Mouse (Mus musculus): Measurements from ENCODE around the gene Ece2. TPM values are rescaled to one million over a fixed set of nuclear protein-coding genes. Genes with fewer than 3 reads are reported as not detected.
A peak's percentile ranks its signal among the peaks of the same experiment; 100 is the strongest.

Ece2 gene
- total RNA-seq (2022), result under 1 TPM in 3 of 4 experiments, not detected in 1; 0.12 to 0.40 (median 0.19) TPM

- DNase-seq (ENCODE audit: low spot score in 2 of 2), result no peak
Measured at GRCm38 (mm10) chr16:20629731-20630634, at the start of gene Ece2. Gene Ece2, plus strand, starts transcription at chr16:20629828.

GRCm38 (mm10) chr16:20589366-20589938 is 40.2 kb upstream of the Ece2 start, which contains the start of gene Vwa5b2:
Gene Vwa5b2, plus strand, starts transcription at chr16:20589471.
- DNase-seq (ENCODE audit: low spot score in 2 of 2), result no peak

GRCm38 (mm10) chr16:20589939-20590679 is 39.5 kb upstream of the Ece2 start:
- no peak for DNase-seq (ENCODE audit: low spot score in 2 of 2)

GRCm38 (mm10) chr16:20590680-20591038 is 39.0 kb upstream of the Ece2 start:
- no peak for DNase-seq (ENCODE audit: low spot score in 2 of 2)

GRCm38 (mm10) chr16:20591076-20591705 is 38.4 kb upstream of the Ece2 start:
- DNase-seq (ENCODE audit: low spot score in 2 of 2), result no peak

GRCm38 (mm10) chr16:20595060-20595673 is 34.5 kb upstream of the Ece2 start:
- no peak for DNase-seq (ENCODE audit: low spot score in 2 of 2)

GRCm38 (mm10) chr16:20595737-20596136 is 33.9 kb upstream of the Ece2 start:
- DNase-seq (ENCODE audit: low spot score in 2 of 2), result no peak

GRCm38 (mm10) chr16:20596687-20597441 is 32.8 kb upstream of the Ece2 start:
- no peak for DNase-seq (ENCODE audit: low spot score in 2 of 2)

GRCm38 (mm10) chr16:20600511-20600910 is 29.1 kb upstream of the Ece2 start:
- DNase-seq (ENCODE audit: low spot score in 2 of 2), result no peak

GRCm38 (mm10) chr16:20604705-20605104 is 24.9 kb upstream of the Ece2 start:
- no peak for DNase-seq (ENCODE audit: low spot score in 2 of 2)

GRCm38 (mm10) chr16:20610501-20611356 is 18.9 kb upstream of the Ece2 start:
- DNase-seq (ENCODE audit: low spot score in 2 of 2), result peak; percentile 57 to 62

- DNase-seq (ENCODE audit: low spot score in 2 of 2), result peak; percentile 81 to 86
Measured at GRCm38 (mm10) chr16:20611357-20612227, 18.0 kb upstream of the Ece2 start, which contains the start of the genes Eef1akmt4, Gm49333 and Alg3. Gene Eef1akmt4, plus strand, starts transcription at chr16:20611593. Gene Gm49333, plus strand, starts transcription at chr16:20611610. Gene Alg3, minus strand, starts transcription at chr16:20611735.

- no peak for DNase-seq (ENCODE audit: low spot score in 2 of 2)
Measured at GRCm38 (mm10) chr16:20619541-20620398, 9.9 kb upstream of the Ece2 start.

- DNase-seq (ENCODE audit: low spot score in 2 of 2), result no peak
Measured at GRCm38 (mm10) chr16:20620399-20620735, 9.3 kb upstream of the Ece2 start.

- no peak for DNase-seq (ENCODE audit: low spot score in 2 of 2)
Measured at GRCm38 (mm10) chr16:20620751-20621190, 8.9 kb upstream of the Ece2 start.

- peak in 1 of 2 experiments; percentile 40 for DNase-seq (ENCODE audit: low spot score in 2 of 2)
Measured at GRCm38 (mm10) chr16:20621191-20621990, 8.2 kb upstream of the Ece2 start, which contains the start of gene Camk2n2. Gene Camk2n2, minus strand, starts transcription at chr16:20621287.

All from gastrocnemius, adult 8-10 months (tissue).